Mouse (Mus musculus): ENCODE data around the gene Slk.
"Not testable (repeated sequence)": the region's sequence is repeated elsewhere in the genome, so short reads cannot be mapped to it uniquely, and the experiment has no call there.

GRCm38 (mm10) chr19:47571981-47572380 is 7.5 kb upstream of the Slk start:
- TF ChIP-seq CTCF (IDR thresholded peaks at IDR 0.05; ENCODE audit: control insufficient read depth, insufficient read depth, insufficient replicate concordance, low read depth, low read length); POLR2A (IDR thresholded peaks at IDR 0.05; ENCODE audit: control insufficient read depth, low read depth, low read length): not testable (repeated sequence)

Data from testis, adult 2 months (tissue).